Mouse (Mus musculus): ENCODE measurements around the gene Olfr507. TPM values are rescaled to one million over a fixed set of nuclear protein-coding genes. Genes with fewer than 3 reads are reported as not detected.

The Olfr507 gene
- not detected for total RNA-seq (2023)

DNA sequence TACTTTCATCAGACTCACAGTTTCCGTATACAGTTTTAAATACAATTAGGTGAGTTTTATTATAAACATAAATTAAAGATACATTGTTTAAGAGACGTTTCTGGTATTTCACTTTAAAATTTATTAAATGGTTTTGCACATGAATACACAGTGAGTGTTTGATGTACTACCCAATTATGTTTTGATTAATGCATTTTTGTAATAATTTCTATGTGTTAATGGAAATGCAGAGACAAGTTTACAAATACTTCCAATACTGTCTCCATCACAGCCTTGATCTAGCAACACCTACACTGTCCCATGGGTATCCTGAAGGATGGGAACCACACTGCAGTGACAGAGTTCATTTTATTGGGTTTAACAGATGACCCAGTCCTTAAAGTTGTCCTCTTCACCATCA, at the start of gene Olfr507:
Gene Olfr507, plus strand, starts transcription at position 301 of the 400 bp plus-strand sequence.

DNA sequence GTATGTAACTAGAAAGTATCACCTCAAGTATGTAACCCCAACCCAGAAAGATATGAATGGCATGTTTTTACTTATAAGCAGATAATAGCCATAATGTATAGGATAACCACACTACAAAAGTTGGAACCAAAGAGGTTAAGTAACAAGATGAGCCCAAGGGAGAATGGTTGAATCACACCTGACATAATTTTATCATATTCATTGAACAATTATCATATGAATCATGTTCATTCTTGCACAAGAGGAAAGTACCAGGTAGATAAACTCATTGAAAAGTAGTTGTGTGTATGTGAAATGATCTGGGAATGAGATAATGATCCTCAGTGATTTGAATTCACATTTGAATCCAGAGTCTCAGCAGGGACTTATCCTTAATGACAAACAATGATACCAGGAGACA, 11.1 kb upstream of the Olfr507 start, which contains the start of gene Olfr506:
Gene Olfr506, plus strand, starts transcription at position 301 of the 400 bp plus-strand sequence.

DNA sequence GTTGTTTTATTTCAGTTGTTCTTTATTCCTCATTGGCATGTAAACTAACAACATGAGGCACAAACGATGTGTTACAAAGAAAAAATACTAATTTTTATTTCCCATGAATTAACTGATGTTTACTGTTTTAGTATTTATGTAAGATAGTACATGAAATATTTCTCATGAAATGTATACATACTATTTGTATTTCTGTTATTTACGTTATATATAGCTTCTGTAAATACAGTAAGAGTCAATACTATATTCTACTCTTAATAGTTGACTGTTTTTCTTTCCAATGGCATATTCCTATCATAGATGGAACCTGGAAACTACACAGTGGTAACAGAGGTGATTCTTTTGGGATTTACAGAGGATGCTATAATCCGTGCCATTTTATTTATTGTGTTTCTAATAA, 8.1 kb downstream of the Olfr507 start, which contains the start of gene Olfr508:
Gene Olfr508, plus strand, starts transcription at position 301 of the 400 bp plus-strand sequence.

DNA sequence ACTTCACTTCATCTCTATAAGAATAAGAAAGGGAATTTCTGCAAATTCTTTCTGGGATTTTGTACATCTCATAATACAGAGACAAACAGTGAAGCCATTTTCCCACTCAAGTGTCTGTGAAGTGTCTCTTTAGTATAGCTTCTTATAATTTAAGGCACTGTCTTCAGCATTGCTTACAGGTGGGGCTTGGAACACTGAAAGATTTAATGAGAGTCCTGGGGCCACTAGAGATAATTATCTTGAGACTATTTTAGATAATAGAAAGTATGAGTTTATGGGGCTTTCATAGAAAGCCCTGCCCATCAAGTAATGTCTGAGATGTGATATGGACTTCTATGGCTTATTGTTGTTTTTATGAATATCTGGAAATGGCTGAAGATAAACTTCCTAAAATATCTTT, 30.2 kb downstream of the Olfr507 start, which contains the start of gene Olfr509:
Gene Olfr509, minus strand, starts transcription at position 101 of the 400 bp plus-strand sequence.

DNA sequence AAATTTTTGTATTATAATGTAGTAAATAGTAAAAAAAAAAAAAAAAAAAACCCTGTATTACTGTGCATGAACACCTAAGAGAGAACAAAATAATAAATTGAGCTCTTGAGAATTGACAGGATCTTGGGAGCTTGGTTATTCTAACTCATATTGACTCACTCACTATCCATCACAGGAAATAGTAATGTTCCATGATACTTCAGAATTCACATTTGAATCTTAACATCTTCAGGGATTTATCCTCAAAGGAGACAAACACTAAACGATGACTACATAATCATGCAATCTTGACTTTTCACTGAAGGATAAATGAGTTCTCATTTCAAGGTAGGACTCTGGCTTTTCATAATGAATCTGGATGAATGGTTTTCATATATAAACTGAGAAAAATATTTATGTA, 44.5 kb downstream of the Olfr507 start, which contains the start of gene Olfr510:
Gene Olfr510, plus strand, starts transcription at position 301 of the 400 bp plus-strand sequence.

Other genes with a start within 250 kb of the Olfr507 start
- gene Olfr495, start 228.6 kb upstream of the Olfr507 start, total RNA-seq (2023): not detected
- not detected for gene Olfr497, start 201.4 kb upstream of the Olfr507 start, total RNA-seq (2023)
- not detected for gene Olfr498, start 156.5 kb upstream of the Olfr507 start, total RNA-seq (2023)
- gene Olfr502, start 96.7 kb upstream of the Olfr507 start, total RNA-seq (2023): not detected
- not detected for gene Olfr503, start 77.3 kb upstream of the Olfr507 start, total RNA-seq (2023)
- not detected for gene Olfr504, start 56.0 kb upstream of the Olfr507 start, total RNA-seq (2023)
- gene Olfr506, start 11.0 kb upstream of the Olfr507 start, total RNA-seq (2023): not detected
- not detected for gene Olfr508, start 8.2 kb downstream of the Olfr507 start, total RNA-seq (2023)
- gene Olfr509, start 30.1 kb downstream of the Olfr507 start, total RNA-seq (2023): not detected
- not detected for gene Olfr510, start 44.6 kb downstream of the Olfr507 start, total RNA-seq (2023)
- gene Olfr512, start 91.5 kb downstream of the Olfr507 start, total RNA-seq (2023): not detected
- not detected for gene Olfr513, start 129.2 kb downstream of the Olfr507 start, total RNA-seq (2023)
- not detected for gene Olfr514, start 204.2 kb downstream of the Olfr507 start, total RNA-seq (2023)
- gene Olfr516, start 228.7 kb downstream of the Olfr507 start, total RNA-seq (2023): not detected

Data from neutrophil, adult 59 days (primary cell).